Mouse (Mus musculus): ENCODE measurements around the gene Lsr. TPM values are rescaled to one million over a fixed set of nuclear protein-coding genes. Genes with fewer than 3 reads are reported as not detected.

The Lsr gene
- polyA plus RNA-seq, 1 experiment, result 34.6 TPM

GRCm38 (mm10) chr7:30920217-30920616 lies 53.0 kb downstream of the Lsr start:
- TF ChIP-seq CTCF (IDR thresholded peaks at IDR 0.05; ENCODE audit: borderline replicate concordance, control insufficient read depth, extremely low read depth, insufficient read depth, low read length, poor library complexity), result no peak
- no peak for TF ChIP-seq POLR2A (IDR thresholded peaks at IDR 0.05; ENCODE audit: control insufficient read depth, extremely low read depth, insufficient read depth, low read length, poor library complexity)
- no peaks in the 10 kb centered on the region for H3K27me3 ChIP-seq (ENCODE audit: control insufficient read depth, insufficient read depth, low read length)
- no peak for DNase-seq

GRCm38 (mm10) chr7:30917219-30917618 lies 56.0 kb downstream of the Lsr start:
- no peak for DNase-seq
- no peak for TF ChIP-seq POLR2A (IDR thresholded peaks at IDR 0.05; ENCODE audit: control insufficient read depth, extremely low read depth, insufficient read depth, low read length, poor library complexity)
- TF ChIP-seq CTCF (IDR thresholded peaks at IDR 0.05; ENCODE audit: borderline replicate concordance, control insufficient read depth, extremely low read depth, insufficient read depth, low read length, poor library complexity), result no peak
- Histone ChIP-seq H3K36me3 (ENCODE audit: control insufficient read depth, insufficient read depth, low read length) (no peaks in the 10 kb centered on the region), H3K27ac (ENCODE audit: control insufficient read depth, insufficient read depth, low read length) (no peak overlapping the region), H3K27me3 (ENCODE audit: control insufficient read depth, insufficient read depth, low read length) (no peaks in the 10 kb centered on the region), H3K4me3 (ENCODE audit: control insufficient read depth, insufficient read depth, low read length) (no peak overlapping the region), H3K4me1 (replicated peaks; ENCODE audit: control insufficient read depth, insufficient read depth, low read length) (no peaks in the 10 kb centered on the region)
- WGBS, result 30% methylated on average over 4 of the region's 4 CpGs

More at GRCm38 (mm10) chr7:30920217-30920616, 53.0 kb downstream of the Lsr start:
- Histone ChIP-seq H3K36me3 (ENCODE audit: control insufficient read depth, insufficient read depth, low read length) (no peaks in the 10 kb centered on the region), H3K4me1 (replicated peaks; ENCODE audit: control insufficient read depth, insufficient read depth, low read length) (no peaks in the 10 kb centered on the region), H3K4me3 (ENCODE audit: control insufficient read depth, insufficient read depth, low read length) (no peak overlapping the region), H3K27ac (ENCODE audit: control insufficient read depth, insufficient read depth, low read length) (no peak overlapping the region)
- WGBS, result 80% methylated on average over 3 of the region's 3 CpGs

- no peaks in the 10 kb centered on the region for H3K36me3 ChIP-seq (ENCODE audit: control insufficient read depth, insufficient read depth, low read length)
- H3K4me1 ChIP-seq (replicated peaks; ENCODE audit: control insufficient read depth, insufficient read depth, low read length), result no peaks in the 10 kb centered on the region
- WGBS, result 84% methylated on average over 6 of the region's 6 CpGs
- TF ChIP-seq POLR2A (IDR thresholded peaks at IDR 0.05; ENCODE audit: control insufficient read depth, extremely low read depth, insufficient read depth, low read length, poor library complexity) (no peak), CTCF (IDR thresholded peaks at IDR 0.05; ENCODE audit: borderline replicate concordance, control insufficient read depth, extremely low read depth, insufficient read depth, low read length, poor library complexity) (no peak)
- no peak overlapping the region for H3K4me3 ChIP-seq (ENCODE audit: control insufficient read depth, insufficient read depth, low read length)
- DNase-seq, result no peak
- no peaks in the 10 kb centered on the region for H3K27me3 ChIP-seq (ENCODE audit: control insufficient read depth, insufficient read depth, low read length)
- no peak overlapping the region for H3K27ac ChIP-seq (ENCODE audit: control insufficient read depth, insufficient read depth, low read length)
Observed at GRCm38 (mm10) chr7:30916713-30917112, 56.6 kb downstream of the Lsr start.

GRCm38 (mm10) chr7:30914732-30915131 lies 58.5 kb downstream of the Lsr start, which contains the start of gene Mag:
Gene Mag, minus strand, starts transcription at chr7:30914873.
- Histone ChIP-seq H3K4me1 (replicated peaks; ENCODE audit: control insufficient read depth, insufficient read depth, low read length) (peaks cover 4% of the 10 kb centered on the region), H3K27me3 (ENCODE audit: control insufficient read depth, insufficient read depth, low read length) (no peaks in the 10 kb centered on the region), H3K4me3 (ENCODE audit: control insufficient read depth, insufficient read depth, low read length) (no peak within 1 kb of the TSS), H3K36me3 (ENCODE audit: control insufficient read depth, insufficient read depth, low read length) (no peaks in the 10 kb centered on the region), H3K27ac (ENCODE audit: control insufficient read depth, insufficient read depth, low read length) (no peak within 1 kb of the TSS)
- 89% methylated on average over 8 of the region's 8 CpGs for WGBS
- no peak for DNase-seq
- TF ChIP-seq CTCF (IDR thresholded peaks at IDR 0.05; ENCODE audit: borderline replicate concordance, control insufficient read depth, extremely low read depth, insufficient read depth, low read length, poor library complexity) (no peak), POLR2A (IDR thresholded peaks at IDR 0.05; ENCODE audit: control insufficient read depth, extremely low read depth, insufficient read depth, low read length, poor library complexity) (no peak)

GRCm38 (mm10) chr7:30909773-30910172 lies 63.5 kb downstream of the Lsr start:
- Histone ChIP-seq H3K27ac (ENCODE audit: control insufficient read depth, insufficient read depth, low read length) (no peak overlapping the region), H3K27me3 (ENCODE audit: control insufficient read depth, insufficient read depth, low read length) (no peaks in the 10 kb centered on the region; the same call in 1 of the 2 replicates), H3K36me3 (ENCODE audit: control insufficient read depth, insufficient read depth, low read length) (no peaks in the 10 kb centered on the region), H3K4me1 (replicated peaks; ENCODE audit: control insufficient read depth, insufficient read depth, low read length) (peaks cover 14% of the 10 kb centered on the region), H3K4me3 (ENCODE audit: control insufficient read depth, insufficient read depth, low read length) (no peak overlapping the region)
- no peak for DNase-seq
- 10% methylated on average over 6 of the region's 6 CpGs for WGBS
- TF ChIP-seq CTCF (IDR thresholded peaks at IDR 0.05; ENCODE audit: borderline replicate concordance, control insufficient read depth, extremely low read depth, insufficient read depth, low read length, poor library complexity) (no peak), POLR2A (IDR thresholded peaks at IDR 0.05; ENCODE audit: control insufficient read depth, extremely low read depth, insufficient read depth, low read length, poor library complexity) (no peak)

- no peak for DNase-seq
- 29% methylated on average over 17 of the region's 17 CpGs for WGBS
- peaks cover 14% of the 10 kb centered on the region for H3K4me1 ChIP-seq (replicated peaks; ENCODE audit: control insufficient read depth, insufficient read depth, low read length)
- H3K36me3 ChIP-seq (ENCODE audit: control insufficient read depth, insufficient read depth, low read length), result no peaks in the 10 kb centered on the region
- H3K27me3 ChIP-seq (ENCODE audit: control insufficient read depth, insufficient read depth, low read length), result no peaks in the 10 kb centered on the region; the same call in 1 of the 2 replicates
- TF ChIP-seq CTCF (IDR thresholded peaks at IDR 0.05; ENCODE audit: borderline replicate concordance, control insufficient read depth, extremely low read depth, insufficient read depth, low read length, poor library complexity) (no peak), POLR2A (IDR thresholded peaks at IDR 0.05; ENCODE audit: control insufficient read depth, extremely low read depth, insufficient read depth, low read length, poor library complexity) (no peak)
- H3K4me3 ChIP-seq (ENCODE audit: control insufficient read depth, insufficient read depth, low read length), result no peak overlapping the region
- H3K27ac ChIP-seq (ENCODE audit: control insufficient read depth, insufficient read depth, low read length), result no peak overlapping the region
Observed at GRCm38 (mm10) chr7:30908992-30909431, 64.3 kb downstream of the Lsr start.
